Mouse (Mus musculus) liver, postnatal 0 days (tissue): Measurements from ENCODE around the gene Slc7a7.
A peak's percentile ranks its signal among the peaks of the same experiment; 100 is the strongest.

Source experiments
- CTCF ChIP-seq: sonication (generic); IDR thresholded peaks from 2 replicates; pipeline ENCODE4 v1.5.1; 2016; ENCODE audit warnings: antibody characterized with exemption, low read depth
- EP300 ChIP-seq: IDR thresholded peaks from 2 replicates; pipeline ENCODE4 v1.6.1; 2016; ENCODE audit warnings: antibody characterized with exemption, low read depth, mild to moderate bottlenecking

- TF ChIP-seq CTCF (no peak), EP300 (0 out of 2 replicates have a peak, but pooled peaks have one; percentile 23)
Measured at GRCm38 (mm10) chr14:54457907-54458569, 40.5 kb upstream of the Slc7a7 start.
